Mouse (Mus musculus) G1E (cell line): ENCODE results near the gene Bmi1. TPM values are rescaled to one million over a fixed set of nuclear protein-coding genes. Genes with fewer than 3 reads are reported as not detected.

Experiments
- ATAC-seq: 2 replicates; pipeline ENCODE4 v1.8.0; 2016; ENCODE audit warnings: mild to moderate bottlenecking; ENCODE audit not compliant: insufficient number of reproducible peaks, poor library complexity, low FRiP score, severe bottlenecking; ENCODE audit errors: extremely low read depth
- DNase-seq: peaks from one replicate; pipeline ENCODE4 v3.0.0; 2012; ENCODE audit warnings: low spot score
- H3K27me3 ChIP-seq: 2 replicates; pipeline ENCODE4 v1.6.1; 2012; ENCODE audit warnings: mild to moderate bottlenecking, low read length, inconsistent platforms; ENCODE audit not compliant: insufficient read depth
- H3K36me3 ChIP-seq: replicated peaks from 2 replicates; pipeline ENCODE3; 2012; ENCODE audit warnings: mild to moderate bottlenecking, inconsistent platforms
- H3K4me1 ChIP-seq: 2 replicates; pipeline ENCODE4 v1.6.1; 2012; ENCODE audit warnings: low read depth, low read length, inconsistent platforms, mixed read lengths; ENCODE audit not compliant: insufficient read depth
- H3K4me3 ChIP-seq: 2 replicates; pipeline ENCODE4 v1.5.1; 2012; ENCODE audit warnings: low read depth, mild to moderate bottlenecking, inconsistent platforms, low read length, moderate library complexity, mixed read lengths
- H3K9me3 ChIP-seq: replicated peaks from 2 replicates; pipeline ENCODE4 v1.6.1; 2012; ENCODE audit warnings: inconsistent platforms
- CTCF ChIP-seq: IDR thresholded peaks from 2 replicates; pipeline ENCODE4 v1.5.1; 2012; ENCODE audit warnings: low read depth, low read length, inconsistent platforms, mixed read lengths
- GATA1 ChIP-seq: IDR thresholded peaks from 2 replicates; pipeline ENCODE4 v1.6.1; 2012; ENCODE audit warnings: borderline replicate concordance, low read length, inconsistent platforms, mixed read lengths
- GATA2 ChIP-seq: IDR thresholded peaks from 2 replicates; pipeline ENCODE4 v1.6.1; 2012; ENCODE audit warnings: low read depth, low read length, inconsistent platforms, borderline replicate concordance
- POLR2AphosphoS5 ChIP-seq: IDR thresholded peaks from 2 replicates; pipeline ENCODE4 v1.6.1; 2012; ENCODE audit warnings: low read depth, low read length, inconsistent platforms; ENCODE audit not compliant: insufficient replicate concordance
- TAL1 ChIP-seq: conservative IDR thresholded peaks from 2 replicates; pipeline ENCODE4 v1.6.1; 2012; ENCODE audit warnings: low read depth, low read length, inconsistent platforms, mixed read lengths
- polyA plus RNA-seq: library from polyadenylated mRNA; stranded (reverse); fragments of >175 nt; gene quantifications from 2 replicates; pipeline ENCODE4 v1.2.3, GENCODE M21; 2012
- total RNA-seq, 2 experiments: library from RNA; stranded (forward) in 1 of 2; stranded (reverse) in 1 of 2; fragments of 200-1000 nt in 1 of 2; fragments of >200 nt in 1 of 2; fragmentation: Nextera tagmentation in 1 of 2; gene quantifications; 2 replicates each; pipeline ENCODE4 v1.2.3; 2014 to 2017

Bmi1 gene
- total and polyA plus RNA-seq, 3 experiments: 45.4 to 165 (median 155) TPM

DNA sequence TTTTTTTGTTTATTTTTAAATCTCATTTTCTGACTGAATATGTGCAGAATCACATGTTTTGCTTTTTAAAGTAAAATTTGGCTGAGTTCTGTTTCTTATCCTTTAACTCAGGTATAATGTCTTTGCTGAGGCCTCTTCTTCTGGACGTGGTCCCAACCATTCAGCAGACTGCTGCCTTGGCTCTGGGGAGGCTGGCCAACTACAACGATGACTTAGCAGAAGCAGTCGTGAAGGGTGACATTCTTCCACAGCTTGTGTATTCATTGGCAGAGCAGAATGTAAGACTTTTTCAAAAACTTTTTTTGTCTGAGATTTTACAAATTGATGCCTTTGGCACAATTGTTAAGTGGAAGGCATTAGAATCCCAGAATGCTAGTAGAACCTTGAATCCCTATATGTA lies 33.5 kb downstream of the Bmi1 start:
- TF ChIP-seq TAL1 (no peak), CTCF (no peak), GATA2 (no peak), GATA1 (no peak), POLR2AphosphoS5 (no peak)
- no peaks in the 10 kb centered on the region for H3K36me3 ChIP-seq
- H3K27me3 ChIP-seq: peaks cover 27% of the 10 kb centered on the region
- no peak for ATAC-seq
- H3K9me3 ChIP-seq: no peaks in the 10 kb centered on the region
- H3K4me3 ChIP-seq: no peak overlapping the region
- DNase-seq: no peak
- no peaks in the 10 kb centered on the region for H3K4me1 ChIP-seq

DNA sequence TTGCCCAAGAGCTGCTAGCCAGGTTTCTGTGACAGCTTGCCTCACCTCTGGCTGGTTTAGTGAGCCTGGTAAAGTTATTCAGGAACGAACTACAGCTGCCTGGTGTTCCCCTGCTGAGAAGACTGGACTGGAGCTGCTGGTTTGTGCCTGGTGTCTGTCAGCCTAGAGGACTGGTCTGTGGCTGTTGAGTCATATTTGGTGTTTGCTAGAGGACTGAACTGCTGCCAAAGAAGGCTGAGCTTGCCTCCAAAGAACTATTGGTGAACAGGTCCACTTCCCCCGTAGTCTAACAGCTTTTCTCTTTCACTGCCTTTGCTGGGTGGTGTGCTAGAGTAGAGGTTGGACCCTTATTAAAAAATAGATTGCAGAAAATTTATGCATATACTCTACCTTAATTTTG lies 36.3 kb downstream of the Bmi1 start:
- H3K4me1 ChIP-seq: no peaks in the 10 kb centered on the region
- DNase-seq (no peak), ATAC-seq (no peak)
- no peaks in the 10 kb centered on the region for H3K9me3 ChIP-seq
- H3K27me3 ChIP-seq: peaks cover 34% of the 10 kb centered on the region
- TF ChIP-seq TAL1 (no peak), CTCF (no peak), GATA2 (no peak), POLR2AphosphoS5 (no peak), GATA1 (no peak)
- no peaks in the 10 kb centered on the region for H3K36me3 ChIP-seq
- no peak overlapping the region for H3K4me3 ChIP-seq

DNA sequence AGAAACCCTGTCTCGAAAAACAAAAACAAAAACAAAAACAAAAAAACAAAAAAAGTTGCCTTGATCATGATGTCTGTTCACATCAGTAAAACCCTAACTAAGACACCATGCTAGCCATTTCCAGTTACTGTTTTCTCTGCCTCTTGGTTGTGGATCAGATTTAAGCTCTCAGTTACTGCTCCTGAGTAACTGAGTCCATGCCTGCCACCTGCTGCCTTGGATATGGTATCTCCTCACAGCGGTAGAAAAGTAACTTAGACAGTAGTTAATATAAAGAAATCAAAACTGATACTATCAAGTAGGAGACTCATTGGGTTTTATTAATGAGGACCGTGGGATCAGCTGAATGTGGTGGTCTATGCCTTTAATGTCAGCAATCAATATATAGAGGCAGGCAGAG lies 37.5 kb downstream of the Bmi1 start:
- ATAC-seq (no peak), DNase-seq (no peak)
- TF ChIP-seq GATA1: no peak
- no peak for TF ChIP-seq TAL1
- TF ChIP-seq CTCF: no peak
- TF ChIP-seq POLR2AphosphoS5: no peak
- no peak for TF ChIP-seq GATA2
- Histone ChIP-seq H3K9me3 (no peaks in the 10 kb centered on the region), H3K36me3 (no peaks in the 10 kb centered on the region), H3K4me1 (no peaks in the 10 kb centered on the region), H3K27me3 (peaks cover 41% of the 10 kb centered on the region), H3K4me3 (no peak overlapping the region)

GRCm38 (mm10) chr2:18718521-18718920 lies 41.7 kb downstream of the Bmi1 start:
- H3K27me3 ChIP-seq: peaks cover 20% of the 10 kb centered on the region

GRCm38 (mm10) chr2:18722208-18722830 lies 45.5 kb downstream of the Bmi1 start:
- no peak overlapping the region for H3K4me3 ChIP-seq
- no peaks in the 10 kb centered on the region for H3K9me3 ChIP-seq
- DNase-seq (no peak), ATAC-seq (no peak)
- no peaks in the 10 kb centered on the region for H3K36me3 ChIP-seq
- no peak for TF ChIP-seq GATA1
- no peak for TF ChIP-seq TAL1
- no peak for TF ChIP-seq GATA2
- no peak for TF ChIP-seq CTCF
- no peak for TF ChIP-seq POLR2AphosphoS5
- no peaks in the 10 kb centered on the region for H3K4me1 ChIP-seq
- peaks cover 14% of the 10 kb centered on the region; the same call in 1 of the 2 replicates for H3K27me3 ChIP-seq

More at GRCm38 (mm10) chr2:18718521-18718920, 41.7 kb downstream of the Bmi1 start:
- Histone ChIP-seq H3K9me3 (no peaks in the 10 kb centered on the region), H3K36me3 (no peaks in the 10 kb centered on the region), H3K4me3 (no peak overlapping the region), H3K4me1 (no peaks in the 10 kb centered on the region)
- ATAC-seq (no peak), DNase-seq (no peak)
- TF ChIP-seq TAL1 (no peak), POLR2AphosphoS5 (no peak), GATA1 (no peak), CTCF (no peak), GATA2 (no peak)

DNA sequence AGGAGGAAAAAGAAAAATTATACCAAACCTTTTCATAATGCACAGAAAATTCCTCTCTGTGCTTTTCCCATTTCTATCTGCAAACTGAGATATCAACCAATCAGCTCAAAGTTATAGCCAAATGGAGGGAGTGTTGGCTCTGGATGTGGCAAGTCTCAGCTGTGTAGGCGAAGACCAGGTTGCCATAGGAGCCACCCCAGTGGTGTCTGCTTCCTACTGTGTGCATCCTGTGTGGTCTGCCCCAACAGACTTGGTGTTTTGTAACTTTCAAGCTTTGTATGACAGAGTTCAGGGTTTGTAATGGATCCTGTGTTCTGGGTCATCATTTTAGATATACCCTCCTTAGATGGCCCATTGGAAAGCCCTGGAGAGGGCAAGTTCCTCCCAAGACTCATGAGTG lies 47.6 kb downstream of the Bmi1 start:
- no peak for DNase-seq
- ATAC-seq: no peak
- H3K27me3 ChIP-seq: peaks cover 10% of the 10 kb centered on the region; the same call in 1 of the 2 replicates
- H3K4me3 ChIP-seq: no peak overlapping the region
- H3K36me3 ChIP-seq: no peaks in the 10 kb centered on the region
- TF ChIP-seq POLR2AphosphoS5 (no peak), GATA1 (no peak), GATA2 (no peak), CTCF (no peak), TAL1 (no peak)
- no peaks in the 10 kb centered on the region for H3K4me1 ChIP-seq
- H3K9me3 ChIP-seq: no peaks in the 10 kb centered on the region
